Mouse (Mus musculus): Measurements from ENCODE around the gene Cdkl1. TPM values are rescaled to one million over a fixed set of nuclear protein-coding genes. Genes with fewer than 3 reads are reported as not detected.

Gene Cdkl1
- total and polyA plus RNA-seq, 3 experiments = 0.08 to 0.32 TPM; not detected in 1

DNA sequence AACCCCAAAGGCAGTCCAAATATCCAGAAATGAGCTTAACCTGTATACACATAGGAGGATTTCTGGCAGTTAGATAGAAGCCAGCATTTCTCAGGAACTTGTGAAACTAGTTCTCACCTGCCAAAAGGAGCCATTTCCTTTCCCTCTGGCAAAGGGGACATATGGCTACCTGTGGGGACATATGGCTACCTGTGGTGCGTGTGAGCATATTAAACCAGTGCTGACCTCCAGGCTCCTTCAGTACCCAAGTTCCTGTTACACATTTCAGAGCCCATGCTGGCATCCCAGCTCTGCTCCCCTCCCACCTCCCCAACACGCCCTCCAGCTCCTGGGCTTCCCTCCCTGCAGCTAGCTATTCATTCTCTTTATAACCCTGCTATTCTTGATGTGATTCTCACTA is 22.5 kb upstream of the Cdkl1 start:
- Histone ChIP-seq H3K27ac (ENCODE audit: control insufficient read depth, low read depth, low read length) (no peak overlapping the region), H3K36me3 (ENCODE audit: control insufficient read depth in 1 of 2, insufficient read depth in 2 of 2, low read length in 2 of 2) (no peaks in the 10 kb centered on the region; a peak in 1 of 4 replicates), H3K9ac (ENCODE audit: control insufficient read depth, low read depth, low read length, poor library complexity, severe bottlenecking) (no peak overlapping the region), H3K4me1 (ENCODE audit: control insufficient read depth in 1 of 2, insufficient read depth in 2 of 2, low read length in 2 of 2) (no peaks in the 10 kb centered on the region), H3K79me2 (ENCODE audit: control insufficient read depth, insufficient read depth, low read length, poor library complexity) (no peaks in the 10 kb centered on the region), H3K4me3 (ENCODE audit: control insufficient read depth in 1 of 2, insufficient read depth in 1 of 2, low read depth in 2 of 2, low read length in 2 of 2) (no peak overlapping the region), H3K27me3 (ENCODE audit: control insufficient read depth in 1 of 2, insufficient read depth in 2 of 2, low read length in 2 of 2) (no peaks in the 10 kb centered on the region), H3K9me3 (replicated peaks; ENCODE audit: insufficient read depth, low read length) (no peaks in the 10 kb centered on the region)
- TF ChIP-seq GATA1 (IDR thresholded peaks at IDR 0.05; ENCODE audit: low read depth, low read length) (no peak), USF2 (IDR thresholded peaks at IDR 0.05; ENCODE audit: borderline replicate concordance in 1 of 2, insufficient read depth in 1 of 2, low read depth in 1 of 2, low read length in 2 of 2) (no peak), NELFE (IDR thresholded peaks at IDR 0.05; ENCODE audit: low read depth, low read length) (no peak)
- DNase-seq (ENCODE audit: low read depth, low spot score) = no peak

DNA sequence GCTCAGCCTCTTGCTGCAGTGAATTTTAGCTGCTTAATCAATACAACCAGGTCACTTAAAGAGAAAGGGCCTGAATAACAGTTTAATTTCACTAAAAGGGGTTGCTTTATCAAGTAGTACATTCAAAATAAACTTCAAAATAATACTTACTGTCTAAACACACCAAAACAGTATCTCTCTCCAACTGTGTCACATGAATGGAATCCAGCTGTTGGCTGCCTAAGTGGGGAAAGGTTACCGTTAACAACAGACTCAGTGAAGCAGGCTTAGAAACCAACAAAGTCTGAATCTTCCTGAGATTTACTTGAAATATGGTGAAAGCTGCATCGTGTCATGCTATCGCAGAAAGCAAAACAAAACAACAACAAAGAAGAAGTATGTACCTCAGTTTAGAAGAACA is 21.9 kb upstream of the Cdkl1 start:
- no peaks in the 10 kb centered on the region for H3K9me3 ChIP-seq (replicated peaks; ENCODE audit: insufficient read depth, low read length)
- H3K36me3 ChIP-seq (ENCODE audit: control insufficient read depth in 1 of 2, insufficient read depth in 2 of 2, low read length in 2 of 2) = no peaks in the 10 kb centered on the region; a peak in 2 of 4 replicates
- DNase-seq (ENCODE audit: low read depth, low spot score) = no peak
- H3K27me3 ChIP-seq (ENCODE audit: control insufficient read depth in 1 of 2, insufficient read depth in 2 of 2, low read length in 2 of 2) = no peaks in the 10 kb centered on the region
- no peak overlapping the region for H3K4me3 ChIP-seq (ENCODE audit: control insufficient read depth in 1 of 2, insufficient read depth in 1 of 2, low read depth in 2 of 2, low read length in 2 of 2)
- H3K79me2 ChIP-seq (ENCODE audit: control insufficient read depth, insufficient read depth, low read length, poor library complexity) = no peaks in the 10 kb centered on the region
- no peak overlapping the region for H3K9ac ChIP-seq (ENCODE audit: control insufficient read depth, low read depth, low read length, poor library complexity, severe bottlenecking)
- no peak for TF ChIP-seq NELFE (IDR thresholded peaks at IDR 0.05; ENCODE audit: low read depth, low read length)
- no peak for TF ChIP-seq TCF12 (IDR thresholded peaks at IDR 0.05; ENCODE audit: low read depth, low read length)
- TF ChIP-seq JUND (IDR thresholded peaks at IDR 0.05; ENCODE audit: low read depth, low read length) = no peak
- TF ChIP-seq UBTF (IDR thresholded peaks at IDR 0.05; ENCODE audit: borderline replicate concordance, insufficient read depth, low read depth, low read length) = no peak
- no peak for TF ChIP-seq NRF1 (IDR thresholded peaks at IDR 0.05; ENCODE audit: insufficient read depth, low read depth, low read length, poor library complexity, severe bottlenecking)
- no peak for TF ChIP-seq MAFK (IDR thresholded peaks at IDR 0.05; ENCODE audit: borderline replicate concordance, low read depth, low read length)
- no peak for TF ChIP-seq ZKSCAN1 (IDR thresholded peaks at IDR 0.05; ENCODE audit: low read depth, low read length)
- TF ChIP-seq ELF1 (IDR thresholded peaks at IDR 0.05; ENCODE audit: low read depth, low read length) = no peak
- TF ChIP-seq GATA1 (IDR thresholded peaks at IDR 0.05; ENCODE audit: low read depth, low read length) = no peak
- H3K4me1 ChIP-seq (ENCODE audit: control insufficient read depth in 1 of 2, insufficient read depth in 2 of 2, low read length in 2 of 2) = peaks cover 2 to 3% of the 10 kb centered on the region in 2 experiments; a peak in 2 of 4 replicates
- H3K27ac ChIP-seq (ENCODE audit: control insufficient read depth, low read depth, low read length) = no peak overlapping the region

DNA sequence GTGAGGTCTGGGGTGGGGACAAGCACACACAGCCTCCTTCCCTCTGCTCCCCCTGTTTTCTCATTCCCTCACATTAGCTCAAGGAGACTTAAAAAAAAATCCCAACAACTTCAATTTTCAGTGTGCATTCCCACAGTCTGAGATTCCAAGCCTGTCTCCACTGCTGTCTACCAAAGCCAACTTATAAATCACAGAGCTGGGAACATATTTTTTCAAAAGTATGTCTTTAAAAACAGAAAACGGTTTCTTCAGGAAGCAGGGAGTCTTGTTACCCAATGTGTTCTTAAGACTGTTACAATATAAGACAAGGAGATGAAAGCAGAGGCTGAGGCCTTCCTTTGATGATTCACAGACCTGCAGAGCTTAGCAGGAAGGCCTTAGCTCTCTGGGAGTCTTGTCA is 20.9 kb upstream of the Cdkl1 start:
- TF ChIP-seq EP300 (IDR thresholded peaks at IDR 0.05; ENCODE audit: low read depth in 1 of 2, low read length in 2 of 2) (no peak), TAL1 (IDR thresholded peaks at IDR 0.05; ENCODE audit: low read length) (no peak), TCF12 (IDR thresholded peaks at IDR 0.05; ENCODE audit: low read depth, low read length) (no peak), TBP (IDR thresholded peaks at IDR 0.05; ENCODE audit: low read depth, low read length) (no peak), BHLHE40 (IDR thresholded peaks at IDR 0.05; ENCODE audit: borderline replicate concordance, low read depth, low read length) (no peak), KAT2A (conservative IDR thresholded peaks at IDR 0.05; ENCODE audit: low read depth, low read length) (no peak), UBTF (IDR thresholded peaks at IDR 0.05; ENCODE audit: borderline replicate concordance, insufficient read depth, low read depth, low read length) (no peak), NELFE (IDR thresholded peaks at IDR 0.05; ENCODE audit: low read depth, low read length) (no peak), ZMIZ1 (IDR thresholded peaks at IDR 0.05; ENCODE audit: low read depth, low read length) (no peak), SMC3 (IDR thresholded peaks at IDR 0.05; ENCODE audit: low read depth, low read length) (no peak), RAD21 (IDR thresholded peaks at IDR 0.05; ENCODE audit: low read depth, low read length) (no peak), POLR2AphosphoS2 (IDR thresholded peaks at IDR 0.05; ENCODE audit: low read length) (no peak), E2F4 (IDR thresholded peaks at IDR 0.05; ENCODE audit: borderline replicate concordance, low read depth, low read length) (no peak), MYB (IDR thresholded peaks at IDR 0.05; ENCODE audit: low read depth, low read length) (no peak), ZNF384 (IDR thresholded peaks at IDR 0.05; ENCODE audit: low read depth, low read length) (no peak), MAFK (IDR thresholded peaks at IDR 0.05; ENCODE audit: borderline replicate concordance, low read depth, low read length) (no peak), ELF1 (IDR thresholded peaks at IDR 0.05; ENCODE audit: low read depth, low read length) (no peak), USF1 (IDR thresholded peaks at IDR 0.05; ENCODE audit: low read depth, low read length) (no peak)
- no peak overlapping the region for H3K4me3 ChIP-seq (ENCODE audit: control insufficient read depth in 1 of 2, insufficient read depth in 1 of 2, low read depth in 2 of 2, low read length in 2 of 2)
- no peaks in the 10 kb centered on the region; a peak in 3 of 4 replicates for H3K36me3 ChIP-seq (ENCODE audit: control insufficient read depth in 1 of 2, insufficient read depth in 2 of 2, low read length in 2 of 2)

More for the DNA sequence above, 20.9 kb upstream of the Cdkl1 start:
- Histone ChIP-seq H3K9ac (ENCODE audit: control insufficient read depth, low read depth, low read length, poor library complexity, severe bottlenecking) (no peak overlapping the region), H3K4me1 (ENCODE audit: control insufficient read depth in 1 of 2, insufficient read depth in 2 of 2, low read length in 2 of 2) (peaks cover 3 to 6% of the 10 kb centered on the region in 2 experiments; a peak in 3 of 4 replicates), H3K79me2 (ENCODE audit: control insufficient read depth, insufficient read depth, low read length, poor library complexity) (no peaks in the 10 kb centered on the region), H3K27ac (ENCODE audit: control insufficient read depth, low read depth, low read length) (no peak overlapping the region), H3K27me3 (ENCODE audit: control insufficient read depth in 1 of 2, insufficient read depth in 2 of 2, low read length in 2 of 2) (no peaks in the 10 kb centered on the region), H3K9me3 (replicated peaks; ENCODE audit: insufficient read depth, low read length) (no peaks in the 10 kb centered on the region)
- no peak for DNase-seq (ENCODE audit: low read depth, low spot score)
